Mouse (Mus musculus) midbrain, embryonic 13.5 days (tissue): ENCODE data around the gene Stim1. TPM values are rescaled to one million over a fixed set of nuclear protein-coding genes. Genes with fewer than 3 reads are reported as not detected.

Experiments used
- ATAC-seq: fragments of 200-750 bp; cut with Nextera tagmentation; 2 replicates; pipeline ENCODE4 v1.8.0; 2017; ENCODE audit warnings: mild to moderate bottlenecking, moderate TSS enrichment, moderate library complexity
- H3K27ac ChIP-seq: fragments of 300-500 bp; sonication (generic); 2 replicates; pipeline ENCODE4 v1.5.1; 2015; ENCODE audit warnings: inconsistent platforms, mild to moderate bottlenecking, moderate library complexity
- H3K27me3 ChIP-seq: fragments of 300-500 bp; sonication (generic); 2 replicates; pipeline ENCODE4 v1.6.1; 2015; ENCODE audit warnings: mild to moderate bottlenecking, inconsistent platforms
- H3K36me3 ChIP-seq: fragments of 300-500 bp; sonication (generic); 2 replicates; pipeline ENCODE4 v1.6.1; 2015; ENCODE audit warnings: mild to moderate bottlenecking, inconsistent platforms
- H3K4me1 ChIP-seq: fragments of 300-500 bp; sonication (generic); replicated peaks from 2 replicates; pipeline ENCODE4 v1.6.1; 2015; ENCODE audit warnings: inconsistent platforms
- H3K4me2 ChIP-seq: fragments of 300-500 bp; sonication (generic); replicated peaks from 2 replicates; pipeline ENCODE4 v1.6.1; 2015; ENCODE audit warnings: moderate library complexity, mild to moderate bottlenecking, inconsistent platforms
- H3K4me3 ChIP-seq: fragments of 300-500 bp; sonication (generic); replicated peaks from 2 replicates; pipeline ENCODE4 v1.5.1; 2015; ENCODE audit warnings: mild to moderate bottlenecking, inconsistent platforms
- H3K9ac ChIP-seq: fragments of 300-500 bp; sonication (generic); replicated peaks from 2 replicates; pipeline ENCODE4 v1.6.1; 2015; ENCODE audit warnings: mild to moderate bottlenecking, inconsistent platforms
- H3K9me3 ChIP-seq: fragments of 300-500 bp; sonication (generic); 2 replicates; pipeline ENCODE4 v1.6.1; 2016; ENCODE audit warnings: mild to moderate bottlenecking, inconsistent platforms
- WGBS: fragments of 180-500 bp; shearing (Covaris S2); methylation state at CpG from one replicate; pipeline ENCODE4 v1.1.7; 2015; 5-methylcytosine and 5-hydroxymethylcytosine counted together
- polyA plus RNA-seq: library from polyadenylated mRNA; unstranded; fragments of >200 nt; fragmentation: Nextera tagmentation; extraction: Ambion mirVana; gene quantifications from 2 replicates; pipeline ENCODE4 v1.2.1, GENCODE M21; 2015

Gene Stim1
- 8.1 and 8.5 TPM in 2 replicates for polyA plus RNA-seq

- H3K36me3 ChIP-seq = no peaks in the 10 kb centered on the region
- H3K4me1 ChIP-seq = peaks cover 15% of the 10 kb centered on the region
- H3K27ac ChIP-seq = no peak within 1 kb of the TSS
- peak within 1 kb of the TSS; percentile 87 for H3K4me3 ChIP-seq
- H3K4me2 ChIP-seq = peak within 1 kb of the TSS; percentile 99
- H3K9me3 ChIP-seq = no peaks in the 10 kb centered on the region
- peaks cover 15% of the 10 kb centered on the region for H3K27me3 ChIP-seq
- no peak; the same call in 1 of the 2 replicates for ATAC-seq
- under 1% methylated on average over 53 of the region's 73 CpGs for WGBS
- H3K9ac ChIP-seq = peak within 1 kb of the TSS; percentile 79
These were observed at the start of gene Stim1 for GRCm38 (mm10) chr7:102267601-102268394. Gene Stim1 (plus strand): TSS chr7:102267806.

- no peak overlapping the region for H3K27ac ChIP-seq
- WGBS = 48% methylated on average over 1 of the region's 1 CpGs
- peak; percentile 14; the same call in 1 of the 2 replicates for ATAC-seq
These were observed 45.7 kb upstream of the Stim1 start for GRCm38 (mm10) chr7:102221899-102222298.

GRCm38 (mm10) chr7:102222336-102222735 lies 45.3 kb upstream of the Stim1 start:
- H3K9me3 ChIP-seq = no peaks in the 10 kb centered on the region
- H3K9ac ChIP-seq = peak overlapping the region; percentile 73
- no peaks in the 10 kb centered on the region for H3K36me3 ChIP-seq
- WGBS = under 1% methylated on average over 9 of the region's 13 CpGs
- H3K4me3 ChIP-seq = peak overlapping the region; percentile 59
- H3K27ac ChIP-seq = no peak overlapping the region
- peak overlapping the region; percentile 74 for H3K4me2 ChIP-seq
- ATAC-seq = peak; percentile 53
- no peaks in the 10 kb centered on the region for H3K4me1 ChIP-seq
- H3K27me3 ChIP-seq = no peaks in the 10 kb centered on the region

More at GRCm38 (mm10) chr7:102221899-102222298, 45.7 kb upstream of the Stim1 start:
- Histone ChIP-seq H3K4me2 (peak overlapping the region; percentile 74), H3K4me3 (peak overlapping the region; percentile 59; the same call in 1 of the 2 replicates), H3K4me1 (no peaks in the 10 kb centered on the region), H3K36me3 (no peaks in the 10 kb centered on the region), H3K9ac (no peak overlapping the region), H3K27me3 (no peaks in the 10 kb centered on the region), H3K9me3 (no peaks in the 10 kb centered on the region)

GRCm38 (mm10) chr7:102222830-102223556 lies 44.6 kb upstream of the Stim1 start:
- H3K4me1 ChIP-seq = no peaks in the 10 kb centered on the region
- no peak overlapping the region for H3K27ac ChIP-seq
- 2% methylated on average over 31 of the region's 31 CpGs for WGBS

GRCm38 (mm10) chr7:102223883-102224738 lies 43.5 kb upstream of the Stim1 start:
- no peak for ATAC-seq
- Histone ChIP-seq H3K4me3 (no peak overlapping the region), H3K27ac (no peak overlapping the region), H3K27me3 (no peaks in the 10 kb centered on the region), H3K9me3 (no peaks in the 10 kb centered on the region), H3K4me1 (no peaks in the 10 kb centered on the region), H3K36me3 (peaks cover 7% of the 10 kb centered on the region; the same call in 1 of the 2 replicates), H3K4me2 (no peak overlapping the region), H3K9ac (no peak overlapping the region)
- 90% methylated on average over 5 of the region's 5 CpGs for WGBS

More at GRCm38 (mm10) chr7:102222830-102223556, 44.6 kb upstream of the Stim1 start:
- ATAC-seq = peak; percentile 87
- Histone ChIP-seq H3K4me3 (peak overlapping the region; percentile 59), H3K9ac (peak overlapping the region; percentile 73), H3K27me3 (no peaks in the 10 kb centered on the region), H3K4me2 (peak overlapping the region; percentile 74), H3K36me3 (peaks cover 2% of the 10 kb centered on the region; the same call in 1 of the 2 replicates), H3K9me3 (no peaks in the 10 kb centered on the region)

- H3K27ac ChIP-seq = no peak overlapping the region
- ATAC-seq = no peak
- H3K4me3 ChIP-seq = no peak overlapping the region
- no peaks in the 10 kb centered on the region for H3K27me3 ChIP-seq
- WGBS = 93% methylated on average over 6 of the region's 6 CpGs
- peaks cover 10% of the 10 kb centered on the region; the same call in 1 of the 2 replicates for H3K36me3 ChIP-seq
- H3K9ac ChIP-seq = no peak overlapping the region
- no peaks in the 10 kb centered on the region for H3K4me1 ChIP-seq
- no peaks in the 10 kb centered on the region for H3K9me3 ChIP-seq
- no peak overlapping the region for H3K4me2 ChIP-seq
These were observed 41.6 kb upstream of the Stim1 start for GRCm38 (mm10) chr7:102226051-102226450.

- no peak overlapping the region for H3K9ac ChIP-seq
- H3K27me3 ChIP-seq = no peaks in the 10 kb centered on the region
- WGBS = 91% methylated on average over 4 of the region's 4 CpGs
- no peaks in the 10 kb centered on the region for H3K4me1 ChIP-seq
- no peak overlapping the region for H3K4me3 ChIP-seq
- peaks cover 10% of the 10 kb centered on the region; the same call in 1 of the 2 replicates for H3K36me3 ChIP-seq
- H3K27ac ChIP-seq = no peak overlapping the region
- H3K4me2 ChIP-seq = no peak overlapping the region
- H3K9me3 ChIP-seq = no peaks in the 10 kb centered on the region
- no peak for ATAC-seq
These were observed 39.4 kb upstream of the Stim1 start for GRCm38 (mm10) chr7:102228049-102228670.

GRCm38 (mm10) chr7:102229814-102230213 lies 37.8 kb upstream of the Stim1 start:
- Histone ChIP-seq H3K9me3 (no peaks in the 10 kb centered on the region), H3K4me1 (no peaks in the 10 kb centered on the region), H3K4me2 (no peak overlapping the region), H3K4me3 (no peak overlapping the region), H3K27ac (no peak overlapping the region), H3K9ac (no peak overlapping the region), H3K36me3 (peaks cover 10% of the 10 kb centered on the region; the same call in 1 of the 2 replicates), H3K27me3 (no peaks in the 10 kb centered on the region)
- 96% methylated on average over 6 of the region's 6 CpGs for WGBS
- ATAC-seq = no peak

- ATAC-seq = peak; percentile 55; the same call in 1 of the 2 replicates
- Histone ChIP-seq H3K27me3 (no peaks in the 10 kb centered on the region), H3K4me1 (no peaks in the 10 kb centered on the region), H3K4me3 (no peak overlapping the region), H3K36me3 (peaks cover 36% of the 10 kb centered on the region), H3K9ac (no peak overlapping the region), H3K27ac (no peak overlapping the region), H3K4me2 (no peak overlapping the region), H3K9me3 (no peaks in the 10 kb centered on the region)
- WGBS = 76% methylated on average over 4 of the region's 4 CpGs
These were observed 34.5 kb upstream of the Stim1 start for GRCm38 (mm10) chr7:102233059-102233458.

- Histone ChIP-seq H3K9ac (no peak overlapping the region), H3K4me1 (no peaks in the 10 kb centered on the region), H3K9me3 (no peaks in the 10 kb centered on the region), H3K4me3 (no peak overlapping the region), H3K27me3 (no peaks in the 10 kb centered on the region), H3K36me3 (peaks cover 48% of the 10 kb centered on the region), H3K27ac (no peak overlapping the region), H3K4me2 (no peak overlapping the region)
- 88% methylated on average over 8 of the region's 8 CpGs for WGBS
- ATAC-seq = no peak
These were observed 28.8 kb upstream of the Stim1 start for GRCm38 (mm10) chr7:102238686-102239286.

GRCm38 (mm10) chr7:102239591-102239990 lies 28.0 kb upstream of the Stim1 start:
- no peak overlapping the region for H3K4me2 ChIP-seq
- H3K36me3 ChIP-seq = peaks cover 48% of the 10 kb centered on the region
- H3K9me3 ChIP-seq = no peaks in the 10 kb centered on the region
- no peaks in the 10 kb centered on the region for H3K27me3 ChIP-seq
- whole genome bisulfite sequencing = 94% methylated on average over 16 of the region's 16 CpGs
- no peak overlapping the region for H3K9ac ChIP-seq
- H3K4me3 ChIP-seq = no peak overlapping the region
- ATAC-seq = peak; percentile 15; the same call in 1 of the 2 replicates
- no peak overlapping the region for H3K27ac ChIP-seq
- no peaks in the 10 kb centered on the region for H3K4me1 ChIP-seq
